Mouse (Mus musculus) MEL (cell line): ENCODE results near the gene Csnk1e.

Source experiments
- CHD1 ChIP-seq: IDR thresholded peaks from 2 replicates; pipeline ENCODE4 v1.6.1; 2012; ENCODE audit warnings: low read depth, mild to moderate bottlenecking, inconsistent platforms, low read length, improper control_type of control experiment
- CTCF ChIP-seq, 3 experiments: IDR thresholded peaks in 2 of 3; conservative IDR thresholded peaks in 1 of 3; 2 replicates each; pipeline ENCODE4 v1.5.1; 2011 to 2012; ENCODE audit warnings: low read length in 3 of 3, low read depth in 2 of 3, mild to moderate bottlenecking in 2 of 3, improper control_type of control experiment in 1 of 3, inconsistent platforms in 1 of 3, mixed read lengths in 1 of 3, moderate library complexity in 1 of 3; ENCODE audit not compliant: control insufficient read depth in 1 of 3, insufficient read depth in 1 of 3, poor library complexity in 1 of 3, severe bottlenecking in 1 of 3
- EP300 ChIP-seq, 2 experiments: IDR thresholded peaks; 2 replicates each; pipeline ENCODE4 v1.6.1; 2011; ENCODE audit warnings: improper control_type of control experiment in 2 of 2, low read length in 2 of 2, low read depth in 1 of 2, mild to moderate bottlenecking in 1 of 2
- GATA1 ChIP-seq: IDR thresholded peaks from 2 replicates; pipeline ENCODE4 v1.6.1; 2011; ENCODE audit warnings: low read depth, low read length, improper control_type of control experiment
- MAZ ChIP-seq: IDR thresholded peaks from 2 replicates; pipeline ENCODE4 v1.6.1; 2012; ENCODE audit warnings: low read depth, mild to moderate bottlenecking, inconsistent platforms, low read length, improper control_type of control experiment
- MXI1 ChIP-seq: IDR thresholded peaks from 2 replicates; pipeline ENCODE4 v1.6.1; 2011; ENCODE audit warnings: mild to moderate bottlenecking, low read depth, low read length, improper control_type of control experiment
- POLR2A ChIP-seq, 2 experiments: IDR thresholded peaks; 2 replicates each; pipeline ENCODE4 v1.6.1; 2011 to 2012; ENCODE audit warnings: low read length in 2 of 2, mild to moderate bottlenecking in 2 of 2, control low read depth in 1 of 2, improper control_type of control experiment in 1 of 2, low read depth in 1 of 2, moderate library complexity in 1 of 2; ENCODE audit not compliant: control insufficient read depth in 1 of 2, insufficient read depth in 1 of 2, poor library complexity in 1 of 2
- SMC3 ChIP-seq: IDR thresholded peaks from 2 replicates; pipeline ENCODE4 v1.6.1; 2011; ENCODE audit warnings: low read depth, low read length, improper control_type of control experiment
- TCF12 ChIP-seq: IDR thresholded peaks from 2 replicates; pipeline ENCODE4 v1.6.1; 2014; ENCODE audit warnings: low read depth, mild to moderate bottlenecking, inconsistent platforms, low read length, improper control_type of control experiment, moderate library complexity

DNA sequence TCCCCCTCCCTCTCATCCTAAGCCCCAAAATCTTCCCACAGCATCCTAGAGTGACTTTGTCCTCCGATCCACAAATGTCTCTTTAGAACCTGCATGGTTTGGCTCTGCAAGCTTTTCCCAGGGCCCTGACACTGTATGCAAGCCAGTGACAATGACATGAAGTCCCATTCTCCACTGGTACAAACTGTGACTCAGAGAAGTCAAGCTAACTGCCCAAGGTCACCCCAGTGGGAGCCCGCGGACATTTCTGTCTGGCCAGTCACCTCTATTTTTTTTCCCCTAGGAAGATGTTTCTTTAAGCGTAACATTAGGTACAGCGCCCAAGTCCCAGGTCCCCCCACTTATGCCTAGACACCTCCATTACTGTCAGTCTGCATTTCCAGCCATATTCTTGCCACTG, 48.1 kb upstream of the Csnk1e start:
- no peak for TF ChIP-seq MAZ
- TF ChIP-seq CTCF (IDR thresholded peaks at IDR 0.05 in 2 of 3, conservative IDR thresholded peaks at IDR 0.05 in 1 of 3; ENCODE audit: control insufficient read depth in 1 of 3, insufficient read depth in 1 of 3, low read depth in 2 of 3, low read length in 3 of 3, poor library complexity in 1 of 3, severe bottlenecking in 1 of 3): no peak
- no peak for TF ChIP-seq CHD1
- TF ChIP-seq TCF12: no peak
- TF ChIP-seq MXI1: no peak
- no peak for TF ChIP-seq GATA1
- TF ChIP-seq SMC3: no peak
- TF ChIP-seq POLR2A (IDR thresholded peaks at IDR 0.05; ENCODE audit: control insufficient read depth in 1 of 2, insufficient read depth in 1 of 2, low read depth in 1 of 2, low read length in 2 of 2, poor library complexity in 1 of 2): no peak
- no peak for TF ChIP-seq EP300 (IDR thresholded peaks at IDR 0.05; ENCODE audit: low read depth in 1 of 2, low read length in 2 of 2)
